Mouse (Mus musculus) midbrain, postnatal 0 days (tissue): Measurements from ENCODE around the gene Cap1. TPM values are rescaled to one million over a fixed set of nuclear protein-coding genes. Genes with fewer than 3 reads are reported as not detected.

Experiments used
- ATAC-seq: fragments of 200-750 bp; cut with Nextera tagmentation; 2 replicates; pipeline ENCODE4 v1.8.0; 2017; ENCODE audit warnings: moderate number of reproducible peaks, mild to moderate bottlenecking, moderate TSS enrichment, moderate library complexity; ENCODE audit not compliant: low FRiP score
- DNase-seq: peaks from one replicate; pipeline ENCODE4 v3.0.0-alpha.2; 2015; ENCODE audit warnings: low spot score
- H3K27ac ChIP-seq: fragments of 300-500 bp; sonication (generic); 2 replicates; pipeline ENCODE4 v1.5.1; 2014; ENCODE audit warnings: low read depth, mild to moderate bottlenecking, low read length, mixed read lengths
- H3K27me3 ChIP-seq: fragments of 300-500 bp; sonication (generic); 2 replicates; pipeline ENCODE4 v1.6.1; 2014; ENCODE audit warnings: low read length, control low read depth, mixed read lengths; ENCODE audit not compliant: insufficient read depth
- H3K36me3 ChIP-seq: fragments of 300-500 bp; sonication (generic); 2 replicates; pipeline ENCODE4 v1.6.1; 2014; ENCODE audit warnings: low read length, control low read depth, mixed read lengths; ENCODE audit not compliant: insufficient read depth
- H3K4me1 ChIP-seq: fragments of 300-500 bp; sonication (generic); 2 replicates; pipeline ENCODE4 v1.6.1; 2014; ENCODE audit warnings: mild to moderate bottlenecking, control low read depth, antibody characterized with exemption, low read length, mixed read lengths; ENCODE audit not compliant: insufficient read depth
- H3K4me2 ChIP-seq: fragments of 300-500 bp; sonication (generic); 2 replicates; pipeline ENCODE4 v1.6.1; 2014; ENCODE audit warnings: low read depth, mild to moderate bottlenecking, low read length, mixed read lengths; ENCODE audit not compliant: poor library complexity, severe bottlenecking
- H3K4me3 ChIP-seq: fragments of 300-500 bp; sonication (generic); 2 replicates; pipeline ENCODE4 v1.5.1; 2014; ENCODE audit warnings: low read depth, mild to moderate bottlenecking, low read length, moderate library complexity
- H3K9ac ChIP-seq: fragments of 300-500 bp; sonication (generic); replicated peaks from 2 replicates; pipeline ENCODE4 v1.6.1; 2014; ENCODE audit warnings: mild to moderate bottlenecking, low read length, moderate library complexity, mixed read lengths; ENCODE audit not compliant: poor library complexity, severe bottlenecking
- H3K9me3 ChIP-seq: fragments of 300-500 bp; sonication (generic); 2 replicates; pipeline ENCODE4 v1.6.1; 2016; ENCODE audit warnings: low read length, control low read depth
- CTCF ChIP-seq: IDR thresholded peaks from 2 replicates; pipeline ENCODE4 v1.5.1; 2016; ENCODE audit warnings: antibody characterized with exemption, mild to moderate bottlenecking
- WGBS: fragments of 180-500 bp; shearing (Covaris S2); extraction: QIAGEN DNeasy Blood & Tissue Kit; methylation state at CpG from one replicate; pipeline ENCODE4 v1.1.7; 2014; 5-methylcytosine and 5-hydroxymethylcytosine counted together
- polyA plus RNA-seq: library from polyadenylated mRNA; unstranded; fragments of >200 nt; fragmentation: Nextera tagmentation; extraction: Ambion mirVana; gene quantifications from 2 replicates; pipeline ENCODE4 v1.2.1, GENCODE M21; 2015
- total RNA-seq: library from RNA; depleted of rRNA; stranded (reverse); fragments of >200 nt; gene quantifications from 2 replicates; pipeline ENCODE4 v1.2.3, GENCODE M21; 2014

Gene Cap1
- total and polyA plus RNA-seq, 2 experiments from 2014 or later, result 58.9 to 157 TPM

GRCm38 (mm10) chr4:122909572-122910189 lies 23.8 kb upstream of the Cap1 start:
- Histone ChIP-seq H3K27me3 (no peaks in the 10 kb centered on the region), H3K9me3 (no peaks in the 10 kb centered on the region), H3K4me1 (0 out of 2 replicates have a peak, but pooled peaks cover 7% of the 10 kb centered on the region), H3K36me3 (no peaks in the 10 kb centered on the region), H3K4me2 (peak overlapping the region; percentile 43), H3K9ac (peak overlapping the region; percentile 46; the same call in 1 of the 2 replicates), H3K27ac (0 out of 2 replicates have a peak overlapping the region, but pooled peaks have one; percentile 32), H3K4me3 (peak overlapping the region; percentile 20; the same call in 1 of the 2 replicates)
- ATAC-seq, result peak; percentile 79
- DNase-seq, result peak; percentile 34
- TF ChIP-seq CTCF, result no peak
- WGBS, result 12% methylated on average over 12 of the region's 12 CpGs

DNA sequence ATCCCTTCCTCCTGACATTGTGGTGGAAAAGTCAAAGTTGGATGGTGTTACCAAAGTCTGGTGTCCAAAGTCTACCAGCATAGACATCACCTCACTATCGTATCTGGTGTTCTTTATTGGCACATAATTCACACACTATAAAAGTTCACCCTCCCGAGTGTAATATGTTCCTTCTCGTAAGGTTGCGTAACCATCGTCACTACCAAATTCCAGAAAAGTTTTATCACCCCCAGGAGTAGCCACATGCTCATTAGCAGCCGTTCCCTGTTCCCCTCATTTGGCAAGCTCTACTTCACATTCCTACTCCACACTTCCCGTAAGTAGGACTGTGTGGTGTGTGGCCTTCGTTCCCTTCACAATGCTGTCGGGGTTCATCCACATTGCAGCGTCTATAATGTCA lies 19.5 kb upstream of the Cap1 start:
- Histone ChIP-seq H3K4me2 (no peak overlapping the region), H3K27ac (no peak overlapping the region), H3K4me3 (no peak overlapping the region), H3K9me3 (no peaks in the 10 kb centered on the region), H3K9ac (no peak overlapping the region), H3K36me3 (no peaks in the 10 kb centered on the region), H3K4me1 (0 out of 2 replicates have a peak, but pooled peaks cover 7% of the 10 kb centered on the region), H3K27me3 (no peaks in the 10 kb centered on the region)
- WGBS, result 93% methylated on average over 10 of the region's 10 CpGs
- DNase-seq, result no peak
- TF ChIP-seq CTCF, result no peak
- no peak for ATAC-seq

GRCm38 (mm10) chr4:122903709-122904108 lies 17.9 kb upstream of the Cap1 start:
- no peaks in the 10 kb centered on the region for H3K27me3 ChIP-seq
- H3K4me2 ChIP-seq, result no peak overlapping the region
- WGBS, result 95% methylated on average over 3 of the region's 3 CpGs
- no peak for TF ChIP-seq CTCF
- H3K9ac ChIP-seq, result no peak overlapping the region
- no peaks in the 10 kb centered on the region for H3K36me3 ChIP-seq
- ATAC-seq (no peak), DNase-seq (no peak)
- no peak overlapping the region for H3K4me3 ChIP-seq
- H3K27ac ChIP-seq, result no peak overlapping the region
- no peaks in the 10 kb centered on the region for H3K9me3 ChIP-seq
- 0 out of 2 replicates have a peak, but pooled peaks cover under 1% of the 10 kb centered on the region for H3K4me1 ChIP-seq

GRCm38 (mm10) chr4:122902156-122902555 lies 16.3 kb upstream of the Cap1 start:
- TF ChIP-seq CTCF, result peak; percentile 37; the same call in 1 of the 2 replicates
- no peak overlapping the region for H3K9ac ChIP-seq
- no peaks in the 10 kb centered on the region for H3K9me3 ChIP-seq
- no peaks in the 10 kb centered on the region for H3K36me3 ChIP-seq
- H3K27ac ChIP-seq, result no peak overlapping the region
- no peaks in the 10 kb centered on the region for H3K4me1 ChIP-seq
- no peaks in the 10 kb centered on the region for H3K27me3 ChIP-seq
- 44% methylated on average over 6 of the region's 6 CpGs for WGBS
- H3K4me3 ChIP-seq, result no peak overlapping the region
- no peak for DNase-seq
- no peak overlapping the region for H3K4me2 ChIP-seq
- ATAC-seq, result no peak

DNA sequence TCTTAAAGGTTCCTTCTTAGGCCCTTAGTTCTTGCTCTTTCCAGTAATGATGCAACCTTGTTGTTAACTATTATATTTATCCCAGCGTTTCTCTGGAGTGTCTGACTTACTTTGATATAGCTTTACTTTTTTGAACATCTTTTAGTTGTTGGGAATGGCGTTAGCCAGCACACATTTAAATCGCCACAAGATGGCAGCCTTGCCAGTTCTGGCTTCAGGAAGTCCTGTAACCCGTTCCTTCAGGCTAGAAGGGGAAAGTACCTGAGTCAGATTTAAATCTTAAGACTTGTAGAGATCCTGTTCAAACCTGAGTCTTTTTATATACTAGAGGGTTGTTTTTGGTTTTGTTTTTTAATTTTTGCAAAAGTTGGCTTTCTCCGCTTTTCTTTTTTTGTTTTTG lies 12.5 kb upstream of the Cap1 start:
- H3K9me3 ChIP-seq, result no peaks in the 10 kb centered on the region
- H3K9ac ChIP-seq, result no peak overlapping the region
- DNase-seq (peak; percentile 85), ATAC-seq (no peak)
- H3K27ac ChIP-seq, result no peak overlapping the region
- peak; percentile 89 for TF ChIP-seq CTCF
- no peak overlapping the region for H3K4me2 ChIP-seq
- 15% methylated on average over 5 of the region's 5 CpGs for WGBS
- no peak overlapping the region for H3K4me3 ChIP-seq
- H3K27me3 ChIP-seq, result no peaks in the 10 kb centered on the region
- H3K36me3 ChIP-seq, result no peaks in the 10 kb centered on the region
- H3K4me1 ChIP-seq, result no peaks in the 10 kb centered on the region

- no peak for TF ChIP-seq CTCF
- Histone ChIP-seq H3K36me3 (no peaks in the 10 kb centered on the region), H3K4me3 (no peak overlapping the region), H3K4me1 (no peaks in the 10 kb centered on the region), H3K27me3 (no peaks in the 10 kb centered on the region), H3K4me2 (no peak overlapping the region), H3K27ac (no peak overlapping the region), H3K9me3 (no peaks in the 10 kb centered on the region), H3K9ac (no peak overlapping the region)
- 87% methylated on average over 4 of the region's 4 CpGs for WGBS
- ATAC-seq (no peak), DNase-seq (no peak)
Measured at GRCm38 (mm10) chr4:122897750-122898149, 11.9 kb upstream of the Cap1 start.
